Mouse (Mus musculus): Measurements from ENCODE around the gene Gm7361. TPM values are rescaled to one million over a fixed set of nuclear protein-coding genes. Genes with fewer than 3 reads are reported as not detected.

Gm7361 gene
- total RNA-seq (2023), result not detected

DNA sequence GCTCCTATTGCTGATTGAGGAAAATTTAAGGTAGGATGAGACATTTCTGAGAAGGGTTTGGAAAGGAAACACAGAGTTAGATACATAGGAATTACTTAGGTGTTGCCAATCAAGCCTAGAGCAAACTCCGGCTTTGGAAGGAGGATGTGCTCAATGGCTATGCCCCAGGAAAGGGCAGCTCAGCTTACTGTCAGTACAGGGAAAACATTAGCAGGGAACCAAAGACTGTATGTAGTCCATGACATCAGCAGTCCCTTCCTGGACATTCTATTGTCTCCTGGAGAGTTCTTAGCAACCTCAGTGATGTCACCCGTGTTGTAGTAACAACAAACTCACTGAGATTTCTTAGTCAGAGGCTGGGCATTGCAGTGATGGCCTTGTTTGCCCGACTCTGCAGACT is at the start of gene Gm7361:
TSS of gene Gm7361 (plus strand) at position 301 of the 400 bp plus-strand sequence.

Other genes starting within 250 kb of the Gm7361 start
- not detected for gene Gm5862, start 234.8 kb upstream of the Gm7361 start, total RNA-seq (2023)
- gene Speer4a, start 218.1 kb upstream of the Gm7361 start, total RNA-seq (2023), result not detected
- gene Gm7347, start 199.1 kb upstream of the Gm7361 start, total RNA-seq (2023), result not detected
- not detected for gene Gm10471, start 168.4 kb upstream of the Gm7361 start, total RNA-seq (2023)
- not detected for gene 5031410I06Rik, start 152.3 kb upstream of the Gm7361 start, total RNA-seq (2023)
- gene Gm10220, start 136.3 kb upstream of the Gm7361 start, total RNA-seq (2023), result not detected